Mouse (Mus musculus): Measurements from ENCODE around the gene Iqsec1. TPM values are rescaled to one million over a fixed set of nuclear protein-coding genes. Genes with fewer than 3 reads are reported as not detected.

Gene Iqsec1
- total and polyA plus RNA-seq, 2 experiments from 2014 or later: 34.5 to 149 TPM

- H3K9ac ChIP-seq (replicated peaks; ENCODE audit: low read length, poor library complexity, severe bottlenecking): peak overlapping the region; percentile 70
- peak overlapping the region; percentile 90 for H3K27ac ChIP-seq (ENCODE audit: low read depth, low read length)
- H3K4me2 ChIP-seq (ENCODE audit: low read depth, low read length, poor library complexity, severe bottlenecking): peak overlapping the region; percentile 75
- DNase-seq (ENCODE audit: low spot score): no peak
- H3K9me3 ChIP-seq (ENCODE audit: low read length): no peaks in the 10 kb centered on the region
- no peaks in the 10 kb centered on the region for H3K36me3 ChIP-seq (ENCODE audit: insufficient read depth, low read length)
- H3K27me3 ChIP-seq (ENCODE audit: insufficient read depth, low read length): no peaks in the 10 kb centered on the region
- peaks cover 34% of the 10 kb centered on the region for H3K4me1 ChIP-seq (ENCODE audit: insufficient read depth, low read length)
- peak; percentile 2; the same call in 1 of the 2 replicates for ATAC-seq (ENCODE audit: low FRiP score)
- 39% methylated on average over 11 of the region's 11 CpGs for WGBS
- H3K4me3 ChIP-seq (ENCODE audit: low read depth, low read length): peak overlapping the region; percentile 40
- no peak for TF ChIP-seq CTCF (IDR thresholded peaks at IDR 0.05)
These were observed 179.2 kb downstream of the Iqsec1 start for GRCm38 (mm10) chr6:90809077-90809840.

DNA sequence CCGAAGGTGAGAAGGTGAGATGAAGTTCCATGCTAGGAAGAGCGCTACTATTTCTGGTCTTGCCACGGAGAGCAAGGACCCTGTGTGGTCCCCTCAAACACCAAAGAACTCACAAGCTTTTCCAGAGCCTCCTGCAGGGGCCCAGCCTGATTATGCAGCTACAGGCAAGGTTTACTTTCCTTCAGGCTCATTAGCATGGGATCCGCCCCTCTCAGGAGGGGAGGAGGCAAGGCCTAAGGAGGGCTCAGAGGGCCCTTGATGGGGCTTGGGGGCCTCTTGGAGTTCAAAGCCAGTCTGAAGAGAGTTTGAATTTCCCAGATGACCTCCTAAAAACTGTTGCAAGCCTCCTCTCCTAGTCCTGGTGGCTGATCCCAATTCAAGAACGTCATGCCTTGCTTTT lies 179.9 kb downstream of the Iqsec1 start:
- ATAC-seq (ENCODE audit: low FRiP score): no peak
- no peak for TF ChIP-seq CTCF (IDR thresholded peaks at IDR 0.05)

DNA sequence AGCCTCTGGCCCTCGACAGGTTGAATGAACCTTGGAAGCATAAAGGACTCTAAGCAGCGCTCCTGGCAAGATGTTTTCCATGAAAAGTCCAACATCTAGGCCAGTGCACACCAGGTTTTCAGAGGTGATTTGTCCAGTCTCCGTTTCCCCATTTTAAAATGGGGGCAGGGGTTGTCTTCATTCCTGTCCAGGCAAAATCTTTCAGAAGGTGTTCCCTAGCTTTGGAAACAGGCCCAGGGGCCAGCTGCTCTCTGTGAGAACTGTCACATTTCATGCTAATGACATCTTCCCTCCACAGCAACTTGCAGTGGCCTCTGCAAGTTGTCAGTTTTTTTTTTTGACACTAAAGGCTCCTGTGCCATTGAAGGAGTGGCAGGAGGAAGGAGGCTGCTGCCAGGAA lies 180.4 kb downstream of the Iqsec1 start:
- 47% methylated on average over 3 of the region's 3 CpGs for WGBS
- H3K27me3 ChIP-seq (ENCODE audit: insufficient read depth, low read length): no peaks in the 10 kb centered on the region
- no peaks in the 10 kb centered on the region for H3K36me3 ChIP-seq (ENCODE audit: insufficient read depth, low read length)
- H3K4me2 ChIP-seq (ENCODE audit: low read depth, low read length, poor library complexity, severe bottlenecking): peak overlapping the region; percentile 75
- TF ChIP-seq CTCF (IDR thresholded peaks at IDR 0.05): no peak
- ATAC-seq (ENCODE audit: low FRiP score) (no peak), DNase-seq (ENCODE audit: low spot score) (peak; percentile 52)
- H3K4me3 ChIP-seq (ENCODE audit: low read depth, low read length): peak overlapping the region; percentile 40
- H3K27ac ChIP-seq (ENCODE audit: low read depth, low read length): no peak overlapping the region
- peak overlapping the region; percentile 70 for H3K9ac ChIP-seq (replicated peaks; ENCODE audit: low read length, poor library complexity, severe bottlenecking)
- H3K9me3 ChIP-seq (ENCODE audit: low read length): no peaks in the 10 kb centered on the region
- peaks cover 34% of the 10 kb centered on the region for H3K4me1 ChIP-seq (ENCODE audit: insufficient read depth, low read length)

More for the DNA sequence above, 179.9 kb downstream of the Iqsec1 start:
- Histone ChIP-seq H3K4me3 (ENCODE audit: low read depth, low read length) (peak overlapping the region; percentile 40), H3K9ac (replicated peaks; ENCODE audit: low read length, poor library complexity, severe bottlenecking) (peak overlapping the region; percentile 70), H3K27ac (ENCODE audit: low read depth, low read length) (0 out of 2 replicates have a peak overlapping the region, but pooled peaks have one; percentile 90), H3K4me2 (ENCODE audit: low read depth, low read length, poor library complexity, severe bottlenecking) (peak overlapping the region; percentile 75), H3K27me3 (ENCODE audit: insufficient read depth, low read length) (no peaks in the 10 kb centered on the region), H3K9me3 (ENCODE audit: low read length) (no peaks in the 10 kb centered on the region), H3K36me3 (ENCODE audit: insufficient read depth, low read length) (no peaks in the 10 kb centered on the region), H3K4me1 (ENCODE audit: insufficient read depth, low read length) (peaks cover 34% of the 10 kb centered on the region)
- DNase-seq (ENCODE audit: low spot score): no peak
- WGBS: 18% methylated on average over 5 of the region's 5 CpGs

- Histone ChIP-seq H3K36me3 (ENCODE audit: insufficient read depth, low read length) (no peaks in the 10 kb centered on the region), H3K27ac (ENCODE audit: low read depth, low read length) (peak overlapping the region; percentile 21; the same call in 1 of the 2 replicates), H3K9me3 (ENCODE audit: low read length) (no peaks in the 10 kb centered on the region), H3K4me1 (ENCODE audit: insufficient read depth, low read length) (peaks cover 34% of the 10 kb centered on the region), H3K27me3 (ENCODE audit: insufficient read depth, low read length) (no peaks in the 10 kb centered on the region), H3K9ac (replicated peaks; ENCODE audit: low read length, poor library complexity, severe bottlenecking) (peak overlapping the region; percentile 70; the same call in 1 of the 2 replicates), H3K4me2 (ENCODE audit: low read depth, low read length, poor library complexity, severe bottlenecking) (peak overlapping the region; percentile 75), H3K4me3 (ENCODE audit: low read depth, low read length) (peak overlapping the region; percentile 40; the same call in 1 of the 2 replicates)
- 18% methylated on average over 2 of the region's 2 CpGs for WGBS
- DNase-seq (ENCODE audit: low spot score): no peak
- ATAC-seq (ENCODE audit: low FRiP score): no peak
- no peak for TF ChIP-seq CTCF (IDR thresholded peaks at IDR 0.05)
These were observed 180.9 kb downstream of the Iqsec1 start for GRCm38 (mm10) chr6:90807581-90807980.

DNA sequence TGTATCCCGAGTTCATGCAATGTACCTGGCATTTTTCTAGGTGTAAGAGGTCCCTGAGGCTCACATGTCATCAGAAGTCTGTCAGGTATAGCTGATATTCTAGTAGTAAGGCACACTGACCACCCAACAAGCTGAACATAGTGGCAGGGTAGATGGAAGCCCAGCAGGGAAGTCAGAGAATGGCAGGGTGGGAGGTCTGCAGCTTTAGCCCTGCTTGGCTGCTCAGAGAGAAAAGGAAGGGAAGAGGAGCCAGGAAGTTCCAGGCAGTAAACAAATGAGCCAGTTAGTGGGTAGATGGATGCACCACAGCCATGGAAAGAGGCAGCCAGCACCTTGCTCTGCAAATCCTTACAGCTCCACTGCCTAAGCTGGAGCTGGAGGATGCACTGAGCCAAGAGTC lies 181.7 kb downstream of the Iqsec1 start:
- Histone ChIP-seq H3K27me3 (ENCODE audit: insufficient read depth, low read length) (no peaks in the 10 kb centered on the region), H3K4me2 (ENCODE audit: low read depth, low read length, poor library complexity, severe bottlenecking) (peak overlapping the region; percentile 75; the same call in 1 of the 2 replicates)
- ATAC-seq (ENCODE audit: low FRiP score): no peak

GRCm38 (mm10) chr6:90805101-90805500 lies 183.4 kb downstream of the Iqsec1 start:
- ATAC-seq (ENCODE audit: low FRiP score): no peak
- WGBS: 57% methylated on average over 2 of the region's 2 CpGs
- no peak for TF ChIP-seq CTCF (IDR thresholded peaks at IDR 0.05)
- Histone ChIP-seq H3K4me2 (ENCODE audit: low read depth, low read length, poor library complexity, severe bottlenecking) (no peak overlapping the region), H3K9me3 (ENCODE audit: low read length) (no peaks in the 10 kb centered on the region), H3K9ac (replicated peaks; ENCODE audit: low read length, poor library complexity, severe bottlenecking) (no peak overlapping the region), H3K27ac (ENCODE audit: low read depth, low read length) (no peak overlapping the region), H3K4me3 (ENCODE audit: low read depth, low read length) (no peak overlapping the region), H3K4me1 (ENCODE audit: insufficient read depth, low read length) (peaks cover 34% of the 10 kb centered on the region), H3K36me3 (ENCODE audit: insufficient read depth, low read length) (no peaks in the 10 kb centered on the region), H3K27me3 (ENCODE audit: insufficient read depth, low read length) (no peaks in the 10 kb centered on the region)
- DNase-seq (ENCODE audit: low spot score): no peak

More for the DNA sequence above, 181.7 kb downstream of the Iqsec1 start:
- Histone ChIP-seq H3K4me1 (ENCODE audit: insufficient read depth, low read length) (peaks cover 34% of the 10 kb centered on the region), H3K36me3 (ENCODE audit: insufficient read depth, low read length) (no peaks in the 10 kb centered on the region), H3K4me3 (ENCODE audit: low read depth, low read length) (no peak overlapping the region), H3K9me3 (ENCODE audit: low read length) (no peaks in the 10 kb centered on the region), H3K27ac (ENCODE audit: low read depth, low read length) (peak overlapping the region; percentile 21; the same call in 1 of the 2 replicates), H3K9ac (replicated peaks; ENCODE audit: low read length, poor library complexity, severe bottlenecking) (no peak overlapping the region)
- no peak for TF ChIP-seq CTCF (IDR thresholded peaks at IDR 0.05)
- peak; percentile 65 for DNase-seq (ENCODE audit: low spot score)
- 43% methylated on average over 1 of the region's 1 CpGs for WGBS
